Mouse (Mus musculus) E14TG2a.4 (cell line): ENCODE data around the gene Sec22a.

Source experiments
- CTCF ChIP-seq: conservative IDR thresholded peaks from 2 replicates; pipeline ENCODE4 v1.5.1; 2014; ENCODE audit warnings: low read length
- NANOG ChIP-seq: IDR thresholded peaks from 2 replicates; pipeline ENCODE4 v1.6.1; 2014; ENCODE audit warnings: borderline replicate concordance, low read length, mixed read lengths
- POU5F1 ChIP-seq: IDR thresholded peaks from 2 replicates; pipeline ENCODE4 v1.6.1; 2014; ENCODE audit warnings: low read length, borderline replicate concordance

DNA sequence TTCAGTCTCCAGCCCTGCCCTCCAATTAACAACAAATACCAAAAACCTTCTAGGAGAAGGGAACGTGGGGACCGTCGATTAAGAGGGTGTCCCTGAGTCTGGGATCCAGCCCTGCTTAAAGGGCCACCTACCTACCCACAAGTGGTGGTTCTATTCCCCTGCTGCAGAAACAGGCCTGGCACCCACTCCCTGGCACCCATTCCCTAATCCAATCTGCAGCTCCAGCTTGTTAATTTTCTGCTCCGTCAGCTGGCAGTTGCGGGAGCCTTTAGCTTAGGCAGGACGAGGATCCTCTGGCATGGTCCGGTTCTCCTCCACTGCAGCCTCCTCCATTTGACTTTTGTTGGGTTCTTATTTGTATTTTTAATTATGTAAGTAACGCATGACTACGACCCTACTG, 39.6 kb upstream of the Sec22a start:
- no peak for TF ChIP-seq NANOG
- no peak for TF ChIP-seq CTCF
- TF ChIP-seq POU5F1 = no peak
